Mouse (Mus musculus) embryonic fibroblast, embryonic 13.5 days (primary cell): ENCODE measurements at regions not wholly inside any gene's neighbourhood (a gene's known extent, or its start where the extent isn't known, plus 50 kb on each side); places are given as distances from the start of the nearest gene placed in this dataset.

Experiments used
- CTCF ChIP-seq: IDR thresholded peaks from 2 replicates; pipeline ENCODE4 v1.5.1; 2011; ENCODE audit warnings: mild to moderate bottlenecking, control low read depth, low read length, moderate library complexity, borderline replicate concordance; ENCODE audit not compliant: insufficient read depth
- POLR2A ChIP-seq: IDR thresholded peaks from 2 replicates; pipeline ENCODE4 v1.6.1; 2011; ENCODE audit warnings: low read depth, mild to moderate bottlenecking, control low read depth, low read length, moderate library complexity

DNA sequence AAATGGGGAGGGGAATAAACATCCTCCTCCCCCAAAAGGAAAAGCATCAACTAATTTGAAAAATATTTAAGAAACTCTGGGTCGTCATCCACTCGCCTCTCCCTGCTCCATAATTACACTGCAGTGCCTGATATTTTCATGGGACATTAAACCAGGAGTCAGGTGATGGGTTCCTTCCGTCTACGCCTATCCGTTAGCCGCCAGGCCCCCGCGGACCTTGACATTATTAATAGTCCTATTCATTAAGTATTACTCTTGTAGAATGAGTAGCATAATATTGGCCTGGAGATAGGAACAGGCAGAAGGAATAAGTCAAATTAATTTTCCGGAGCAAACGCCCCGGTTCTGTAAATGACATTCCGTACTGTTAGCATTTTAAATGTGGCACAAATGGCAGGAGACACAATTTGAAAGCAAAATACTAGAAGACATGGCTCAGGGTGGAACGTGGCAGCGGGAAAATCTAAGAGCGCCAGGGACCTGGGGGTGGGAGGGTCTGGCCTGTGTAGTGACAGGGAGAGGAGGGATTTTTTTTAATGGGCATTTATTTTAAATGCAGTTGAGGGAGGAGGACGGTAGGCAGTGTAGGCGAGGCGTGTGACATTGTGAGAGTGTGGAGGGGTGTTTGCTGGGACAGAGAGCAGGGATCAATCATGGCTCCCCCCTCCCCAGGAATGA is 93.2 kb downstream of the Mrm1 start:
- TF ChIP-seq POLR2A = no peak
- TF ChIP-seq CTCF = no peak
